Mouse (Mus musculus) heart, embryonic 16.5 days (tissue): ENCODE data around the gene Trmt1. TPM values are rescaled to one million over a fixed set of nuclear protein-coding genes. Genes with fewer than 3 reads are reported as not detected.
"Not testable (repeated sequence)": the region's sequence is repeated elsewhere in the genome, so short reads cannot be mapped to it uniquely, and the experiment has no call there.

Source experiments
- ATAC-seq: fragments of 200-750 bp; cut with Nextera tagmentation; replicated peaks from 2 replicates; pipeline ENCODE4 v1.8.0; 2017; ENCODE audit warnings: moderate number of reproducible peaks; ENCODE audit not compliant: insufficient read depth, low FRiP score; ENCODE audit errors: extremely low read depth
- H3K27ac ChIP-seq: fragments of 300-500 bp; sonication (generic); 2 replicates; pipeline ENCODE4 v1.5.1; 2014; ENCODE audit warnings: mild to moderate bottlenecking, low read length, control low read depth, moderate library complexity
- H3K27me3 ChIP-seq: fragments of 300-500 bp; sonication (generic); 2 replicates; pipeline ENCODE4 v1.6.1; 2014; ENCODE audit warnings: low read length, mixed read lengths; ENCODE audit not compliant: control insufficient read depth, insufficient read depth
- H3K36me3 ChIP-seq: fragments of 300-500 bp; sonication (generic); 2 replicates; pipeline ENCODE4 v1.6.1; 2014; ENCODE audit not compliant: control insufficient read depth, insufficient read depth
- H3K4me1 ChIP-seq: fragments of 300-500 bp; sonication (generic); 2 replicates; pipeline ENCODE4 v1.6.1; 2014; ENCODE audit warnings: low read length, mixed read lengths; ENCODE audit not compliant: control insufficient read depth, insufficient read depth
- H3K4me2 ChIP-seq: fragments of 300-500 bp; sonication (generic); 2 replicates; pipeline ENCODE4 v1.6.1; 2014; ENCODE audit warnings: low read depth, mild to moderate bottlenecking, control low read depth, low read length
- H3K4me3 ChIP-seq: fragments of 300-500 bp; sonication (generic); 2 replicates; pipeline ENCODE4 v1.5.1; 2014; ENCODE audit warnings: mild to moderate bottlenecking, control low read depth, low read length
- H3K9ac ChIP-seq: fragments of 300-500 bp; sonication (generic); 2 replicates; pipeline ENCODE4 v1.6.1; 2014; ENCODE audit warnings: low read length, control low read depth
- H3K9me3 ChIP-seq: fragments of 300-500 bp; sonication (generic); replicated peaks from 2 replicates; pipeline ENCODE4 v1.6.1; 2016; ENCODE audit warnings: low read length; ENCODE audit not compliant: control insufficient read depth
- WGBS: fragments of 180-500 bp; shearing (Covaris S2); extraction: QIAGEN DNeasy Blood & Tissue Kit; methylation state at CpG from one replicate; pipeline ENCODE4 v1.1.7; 2014; 5-methylcytosine and 5-hydroxymethylcytosine counted together
- polyA plus RNA-seq: library from polyadenylated mRNA; unstranded; fragments of >200 nt; fragmentation: Nextera tagmentation; extraction: Ambion mirVana; gene quantifications from 2 replicates; pipeline ENCODE4 v1.2.1, GENCODE M21; 2015

Trmt1 gene
- polyA plus RNA-seq, 1 experiment from 2014 or later = 43.2 TPM

GRCm38 (mm10) chr8:84663483-84664327, 22.4 kb upstream of the Trmt1 start:
- peaks cover 5% of the 10 kb centered on the region; the same call in 1 of the 2 replicates for H3K36me3 ChIP-seq
- no peaks in the 10 kb centered on the region for H3K9me3 ChIP-seq
- H3K27me3 ChIP-seq = no peaks in the 10 kb centered on the region
- WGBS = 2% methylated on average over 43 of the region's 43 CpGs
- peak overlapping the region; percentile 76 for H3K4me3 ChIP-seq
- peak; percentile 82 for ATAC-seq
- H3K4me1 ChIP-seq = peaks cover 28% of the 10 kb centered on the region
- peak overlapping the region; percentile 86 for H3K4me2 ChIP-seq
- peak overlapping the region; percentile 80 for H3K9ac ChIP-seq
- peak overlapping the region; percentile 97 for H3K27ac ChIP-seq

- Histone ChIP-seq H3K27ac (peak overlapping the region; percentile 97), H3K36me3 (peaks cover 5% of the 10 kb centered on the region; the same call in 1 of the 2 replicates), H3K9me3 (no peaks in the 10 kb centered on the region), H3K4me3 (peak overlapping the region; percentile 76), H3K27me3 (no peaks in the 10 kb centered on the region), H3K4me1 (peaks cover 24% of the 10 kb centered on the region), H3K9ac (peak overlapping the region; percentile 84), H3K4me2 (peak overlapping the region; percentile 86)
- WGBS = 0% methylated on average over 29 of the region's 29 CpGs
- 0 out of 2 replicates have a peak, but pooled peaks have one; percentile 5 for ATAC-seq
Observed at GRCm38 (mm10) chr8:84664566-84665384, 21.3 kb upstream of the Trmt1 start.

- Histone ChIP-seq H3K4me1 (peaks cover 18% of the 10 kb centered on the region), H3K4me3 (peak overlapping the region; percentile 76), H3K36me3 (peaks cover 5% of the 10 kb centered on the region), H3K9ac (peak overlapping the region; percentile 84), H3K27ac (peak overlapping the region; percentile 97), H3K27me3 (no peaks in the 10 kb centered on the region), H3K9me3 (no peaks in the 10 kb centered on the region), H3K4me2 (peak overlapping the region; percentile 86)
- WGBS = 2% methylated on average over 14 of the region's 14 CpGs
- ATAC-seq = 0 out of 2 replicates have a peak, but pooled peaks have one; percentile 1
Observed at GRCm38 (mm10) chr8:84665385-84665893, 20.7 kb upstream of the Trmt1 start.

GRCm38 (mm10) chr8:84668081-84668480, 18.0 kb upstream of the Trmt1 start:
- ATAC-seq = no peak
- WGBS = 41% methylated on average over 1 of the region's 1 CpGs
- Histone ChIP-seq H3K9me3 (no peaks in the 10 kb centered on the region), H3K9ac (no peak overlapping the region), H3K36me3 (peaks cover 8% of the 10 kb centered on the region), H3K4me2 (no peak overlapping the region), H3K4me3 (no peak overlapping the region), H3K27me3 (no peaks in the 10 kb centered on the region), H3K27ac (no peak overlapping the region), H3K4me1 (peaks cover 14% of the 10 kb centered on the region)

GRCm38 (mm10) chr8:84668731-84669485, 17.2 kb upstream of the Trmt1 start:
- H3K9me3 ChIP-seq = no peaks in the 10 kb centered on the region
- no peak for ATAC-seq
- no peak overlapping the region for H3K9ac ChIP-seq
- H3K27me3 ChIP-seq = no peaks in the 10 kb centered on the region
- H3K36me3 ChIP-seq = peaks cover 8% of the 10 kb centered on the region
- H3K4me1 ChIP-seq = peaks cover 9% of the 10 kb centered on the region
- H3K4me3 ChIP-seq = no peak overlapping the region
- WGBS = 74% methylated on average over 6 of the region's 6 CpGs
- H3K27ac ChIP-seq = no peak overlapping the region
- no peak overlapping the region for H3K4me2 ChIP-seq

- peaks cover 16% of the 10 kb centered on the region for H3K36me3 ChIP-seq
Observed at GRCm38 (mm10) chr8:84670295-84671006, 15.7 kb upstream of the Trmt1 start.

GRCm38 (mm10) chr8:84677305-84677704, 8.8 kb upstream of the Trmt1 start:
- peaks cover 6% of the 10 kb centered on the region for H3K4me1 ChIP-seq
- ATAC-seq = no peak
- H3K27me3 ChIP-seq = no peaks in the 10 kb centered on the region
- no peaks in the 10 kb centered on the region for H3K9me3 ChIP-seq
- peaks cover 25% of the 10 kb centered on the region for H3K36me3 ChIP-seq
- WGBS = 82% methylated on average over 5 of the region's 5 CpGs
- no peak overlapping the region for H3K4me2 ChIP-seq
- no peak overlapping the region for H3K9ac ChIP-seq
- H3K27ac ChIP-seq = no peak overlapping the region
- H3K4me3 ChIP-seq = no peak overlapping the region

More at GRCm38 (mm10) chr8:84670295-84671006, 15.7 kb upstream of the Trmt1 start:
- H3K4me1 ChIP-seq, H3K27ac ChIP-seq, H3K4me3 ChIP-seq, ATAC-seq, H3K9ac ChIP-seq, H3K27me3 ChIP-seq, H3K9me3 ChIP-seq, H3K4me2 ChIP-seq: not testable (repeated sequence)
- WGBS = 82% methylated on average over 5 of the region's 5 CpGs

- H3K27me3 ChIP-seq = no peaks in the 10 kb centered on the region
- peaks cover 4% of the 10 kb centered on the region for H3K36me3 ChIP-seq
- H3K4me2 ChIP-seq = no peak overlapping the region
- ATAC-seq = no peak
- H3K4me3 ChIP-seq = no peak overlapping the region
- no peak overlapping the region for H3K27ac ChIP-seq
- WGBS = 57% methylated on average over 2 of the region's 2 CpGs
- no peak overlapping the region for H3K9ac ChIP-seq
- H3K4me1 ChIP-seq = peaks cover 21% of the 10 kb centered on the region
- H3K9me3 ChIP-seq = no peaks in the 10 kb centered on the region
Observed at GRCm38 (mm10) chr8:84681476-84681875, 4.6 kb upstream of the Trmt1 start.
